Mouse (Mus musculus): ENCODE results near the gene Hoxd11. TPM values are rescaled to one million over a fixed set of nuclear protein-coding genes. Genes with fewer than 3 reads are reported as not detected.

Hoxd11 gene
- total RNA-seq (2021) = not detected
- long read RNA-seq, experiment 1 = 0 reads
- long read RNA-seq, experiment 2 = 0 reads

GRCm38 (mm10) chr2:74678891-74679595, at the start of gene Hoxd11:
TSS of gene Hoxd11 (plus strand) at chr2:74679557.
- no peak for DNase-seq (ENCODE audit: low spot score in 2 of 2)

- DNase-seq (ENCODE audit: low spot score in 2 of 2) = no peak
Measured at GRCm38 (mm10) chr2:74635412-74635811, 43.9 kb upstream of the Hoxd11 start.

DNA sequence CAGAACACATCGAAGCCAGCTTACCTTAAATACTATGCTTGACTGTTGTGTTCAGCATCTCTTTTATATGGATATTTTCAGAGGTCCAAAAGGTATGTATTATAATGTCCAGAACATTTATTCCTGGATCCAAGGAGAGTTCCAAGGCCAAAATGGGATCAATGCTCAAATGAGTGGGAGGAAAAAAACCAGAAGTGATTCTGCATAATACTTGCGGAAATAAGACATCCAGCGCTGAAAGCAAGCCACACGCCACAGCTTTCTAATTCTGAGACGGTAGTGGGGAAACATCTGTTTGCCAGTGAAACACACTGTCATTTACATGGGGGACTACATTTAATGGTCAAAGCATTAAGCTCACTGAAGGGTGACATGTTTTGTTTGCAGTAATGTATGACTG, 36.9 kb upstream of the Hoxd11 start:
- DNase-seq (ENCODE audit: low spot score in 2 of 2) = no peak

GRCm38 (mm10) chr2:74645631-74646030, 33.7 kb upstream of the Hoxd11 start:
- no peak for DNase-seq (ENCODE audit: low spot score in 2 of 2)

GRCm38 (mm10) chr2:74647082-74647864, 32.1 kb upstream of the Hoxd11 start:
- no peak for DNase-seq (ENCODE audit: low spot score in 2 of 2)

GRCm38 (mm10) chr2:74652996-74653340, 26.4 kb upstream of the Hoxd11 start:
- DNase-seq (ENCODE audit: low spot score in 2 of 2) = no peak

- no peak for DNase-seq (ENCODE audit: low spot score in 2 of 2)
Measured at GRCm38 (mm10) chr2:74653781-74654535, 25.4 kb upstream of the Hoxd11 start.

DNA sequence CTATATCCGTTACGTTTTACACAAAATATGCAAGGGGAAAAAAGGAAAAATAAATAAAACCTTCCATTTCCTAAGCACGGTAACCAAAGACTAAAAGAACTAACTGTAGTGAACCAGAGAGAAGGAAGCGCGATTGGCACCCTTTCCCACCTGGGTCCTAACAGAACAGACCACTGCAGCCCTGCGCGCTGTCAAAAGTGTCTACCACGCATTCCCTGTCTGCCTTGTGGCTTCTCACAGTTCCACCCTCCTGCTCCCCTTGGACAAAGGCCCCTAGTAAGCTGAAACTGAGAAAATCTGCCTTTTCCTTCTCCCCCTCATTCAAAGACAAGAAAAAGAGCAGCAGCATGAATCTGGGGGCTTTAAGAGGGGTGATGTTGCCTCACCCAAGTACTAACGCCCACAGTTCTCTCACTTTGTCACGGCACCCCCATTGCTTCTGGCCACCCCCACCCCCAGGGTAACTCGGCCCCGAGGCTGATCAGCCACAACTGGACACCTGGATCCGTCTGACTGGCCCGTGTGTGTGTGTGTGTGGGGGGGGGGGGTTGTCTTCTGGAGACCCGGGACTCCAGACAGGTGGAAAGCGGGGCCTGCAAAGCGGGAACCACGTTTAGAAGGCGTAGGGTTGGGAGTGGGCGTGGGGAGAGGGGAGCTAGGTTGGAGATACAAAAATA, 24.5 kb upstream of the Hoxd11 start:
- DNase-seq (ENCODE audit: low spot score in 2 of 2) = no peak

DNA sequence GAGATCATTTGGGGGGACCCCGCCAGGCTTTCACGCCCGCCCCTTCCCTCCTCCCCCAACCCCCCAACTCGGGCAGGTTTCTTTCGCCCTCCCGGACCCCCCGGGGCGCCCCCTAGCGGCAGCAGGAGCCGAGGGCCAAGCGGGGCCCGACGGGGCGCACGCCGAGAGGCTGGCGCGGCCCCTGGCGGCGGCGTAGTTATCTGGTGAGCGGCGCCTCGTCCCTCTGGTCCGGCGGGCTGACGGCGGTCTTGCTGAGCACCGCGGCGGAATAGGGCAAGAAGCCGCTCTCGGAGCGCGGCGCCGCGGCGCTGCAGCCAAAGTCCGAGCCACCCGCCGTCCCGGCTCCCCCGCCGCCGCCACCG, 24.0 kb upstream of the Hoxd11 start:
- DNase-seq (ENCODE audit: low spot score in 2 of 2) = no peak

DNA sequence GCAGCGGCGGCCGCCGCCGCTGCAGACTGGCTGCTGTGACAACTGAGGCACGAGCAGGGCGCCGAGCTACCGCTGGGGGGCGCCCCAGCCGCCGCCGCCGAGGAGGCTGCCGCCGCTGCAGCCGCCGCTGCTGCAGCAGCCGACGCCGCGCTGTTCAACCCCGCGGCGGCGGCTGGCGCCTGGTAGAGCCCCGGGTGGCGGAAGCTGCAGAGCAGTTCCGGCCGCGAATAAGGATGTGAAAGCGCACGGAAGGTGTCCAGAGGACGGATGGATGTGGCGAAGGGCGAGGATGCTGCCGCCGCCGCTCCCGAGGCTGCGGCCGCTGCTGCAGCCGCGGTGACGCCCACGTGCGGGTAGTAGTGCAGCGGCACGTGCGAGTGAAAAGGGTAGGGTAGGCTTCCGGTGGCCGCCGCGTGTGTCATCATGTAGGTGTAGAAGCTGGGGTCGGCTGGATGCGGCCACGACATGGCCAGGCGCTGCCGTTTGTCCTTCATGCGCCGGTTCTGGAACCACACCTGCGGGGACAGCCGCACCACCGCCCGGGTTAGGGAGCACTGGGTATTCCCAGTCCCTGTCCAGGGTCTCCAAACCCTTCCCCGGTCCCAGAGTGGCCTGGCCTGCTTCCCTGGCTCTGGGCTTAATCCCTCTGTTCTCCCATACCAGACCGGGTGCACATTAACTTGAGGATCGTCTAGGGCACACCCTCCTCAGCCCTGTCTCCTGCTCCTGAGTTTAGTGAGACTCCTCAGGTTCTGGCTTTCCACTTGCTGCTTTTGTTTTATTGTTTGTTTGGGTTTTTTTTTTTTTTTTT, 23.3 kb upstream of the Hoxd11 start:
- DNase-seq (ENCODE audit: low spot score in 2 of 2) = no peak

- DNase-seq (ENCODE audit: low spot score in 2 of 2) = no peak
Measured at GRCm38 (mm10) chr2:74656632-74657021, 22.7 kb upstream of the Hoxd11 start.

DNA sequence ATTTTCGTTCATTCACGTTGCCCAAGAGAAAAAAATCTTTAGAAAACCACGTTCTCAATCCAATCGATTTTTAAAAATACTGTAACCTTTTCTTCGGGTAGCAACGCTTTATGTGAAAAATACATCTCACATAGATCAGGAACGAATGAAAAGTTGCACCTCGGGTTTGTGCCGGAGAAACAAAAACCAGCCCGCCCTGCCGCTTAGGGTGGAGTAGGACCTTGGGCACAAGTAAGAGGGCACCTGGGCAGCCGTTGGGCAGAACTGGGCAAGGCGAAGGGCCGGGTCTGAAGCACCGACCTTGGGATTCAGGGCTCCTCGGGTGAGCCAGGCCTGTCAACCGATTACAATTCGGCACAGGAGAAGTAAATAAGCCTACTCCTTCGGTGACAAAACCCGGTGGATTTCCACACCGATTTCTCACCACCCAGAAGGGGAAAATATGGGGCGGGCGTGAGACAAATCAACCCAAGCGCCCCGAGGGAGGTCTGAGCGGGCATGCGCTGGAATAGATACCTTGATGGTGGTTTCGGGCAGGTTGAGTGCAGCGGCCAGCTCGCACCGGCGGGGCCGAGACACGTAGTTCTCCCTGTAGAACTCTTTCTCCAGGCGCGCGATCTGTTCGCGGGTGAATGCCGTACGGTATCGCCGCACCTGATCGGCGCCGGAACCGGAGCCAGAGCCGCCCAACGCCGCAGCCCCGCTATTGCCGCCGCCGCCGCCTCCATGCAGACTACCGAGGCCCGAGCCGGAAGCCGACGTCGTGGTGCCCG, 21.9 kb upstream of the Hoxd11 start:
- DNase-seq (ENCODE audit: low spot score in 2 of 2) = no peak

- no peak for DNase-seq (ENCODE audit: low spot score in 2 of 2)
Measured at GRCm38 (mm10) chr2:74658024-74658666, 21.2 kb upstream of the Hoxd11 start.

- no peak for DNase-seq (ENCODE audit: low spot score in 2 of 2)
Measured at GRCm38 (mm10) chr2:74658667-74659371, 20.5 kb upstream of the Hoxd11 start.

GRCm38 (mm10) chr2:74659507-74660005, 19.8 kb upstream of the Hoxd11 start, which contains the start of gene Evx2:
TSS of gene Evx2 (minus strand) at chr2:74659557.
- DNase-seq (ENCODE audit: low spot score in 2 of 2) = no peak

- DNase-seq (ENCODE audit: low spot score in 2 of 2) = no peak
Measured at GRCm38 (mm10) chr2:74660421-74661375, 18.7 kb upstream of the Hoxd11 start.

DNA sequence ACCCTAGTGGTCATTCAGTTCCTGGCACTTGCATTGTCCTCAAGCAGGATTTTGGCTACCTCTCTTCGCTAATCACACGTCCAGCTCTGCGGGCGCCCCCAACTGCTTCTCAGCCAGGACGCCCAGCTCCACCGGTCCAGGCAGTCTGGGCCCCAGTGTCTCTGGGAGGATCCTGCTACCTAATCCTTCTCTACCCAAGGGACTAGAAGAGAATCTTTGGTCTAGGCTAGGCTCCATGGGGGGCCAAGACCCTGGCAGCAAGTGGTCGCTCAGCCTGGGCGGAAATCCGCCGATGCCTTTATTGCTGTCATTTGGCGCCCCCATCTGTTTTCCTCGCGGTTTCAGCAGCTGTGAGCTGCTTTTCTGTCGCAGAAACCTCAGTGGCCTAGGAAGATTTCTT, 17.7 kb upstream of the Hoxd11 start:
- peak in 1 of 2 experiments; percentile 54 for DNase-seq (ENCODE audit: low spot score in 2 of 2)

All from layer of hippocampus, postnatal 14 days (tissue).